In the genomic region with DNA sequence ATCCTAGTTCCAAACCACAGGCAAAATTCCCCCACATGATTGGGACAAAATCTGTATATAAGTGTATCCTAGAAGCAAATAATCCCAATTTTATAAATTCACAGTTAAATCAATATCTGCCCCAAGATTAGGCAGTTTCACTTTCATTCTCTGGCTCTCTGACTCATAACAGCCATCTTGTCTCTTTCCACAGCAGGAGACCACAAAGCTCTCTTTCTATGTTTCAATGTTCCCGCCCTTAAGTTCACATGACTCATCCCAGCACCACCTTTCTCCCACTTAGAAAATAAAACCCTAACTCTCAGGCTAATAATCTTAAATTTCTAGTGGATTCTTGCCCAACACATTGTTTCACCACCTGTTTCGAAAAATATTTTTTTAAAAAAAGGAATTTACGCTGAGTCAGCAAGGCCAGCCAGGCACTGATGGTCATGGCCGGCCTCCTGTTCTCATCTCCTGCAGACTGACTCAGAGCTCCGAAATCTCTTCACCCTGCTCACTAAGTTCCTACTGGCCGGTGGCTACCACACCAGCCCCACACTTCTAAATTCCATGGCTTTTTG, we compare ENCODE assay signal across 35 mouse cellular contexts.
A peak's percentile ranks its signal among the peaks of the same experiment; 100 is the strongest.
DNase-seq lines count a peak whose midpoint lies in the region; ATAC-seq and TF ChIP-seq lines count a peak whose summit lies in the region.
"Had no signal": no experiment of that assay in that cellular context is flagged by ENCODE, and none has a peak within 500 bp of the region (broad histone marks: within the 10 kb centered on the region; RNA-seq: fewer than 3 reads in every experiment).

No protein-coding gene starts in this region.

- ATAC-seq in midbrain, embryonic 11.5 days (ENCODE audit: low FRiP score), result no peak
- ATAC-seq in midbrain, embryonic 16.5 days, result no peak
- ATAC-seq in megakaryocyte progenitor cell, adult 5-6 weeks (replicated peaks; ENCODE audit: poor library complexity), result 0 out of 2 replicates have a peak, but pooled peaks have one; percentile 34
- ATAC-seq: forebrain, embryonic 15.5 days; hindbrain, postnatal 0 days; intestine, postnatal 0 days had no signal

- H3K4me1 ChIP-seq in midbrain, embryonic 11.5 days (ENCODE audit: control insufficient read depth, insufficient read depth, low read length), result no peaks in the 10 kb centered on the region
- no peaks in the 10 kb centered on the region for H3K4me1 ChIP-seq in midbrain, embryonic 16.5 days (ENCODE audit: control insufficient read depth, insufficient read depth, low read length)
- no peaks in the 10 kb centered on the region for H3K4me1 ChIP-seq in ES-E14 (ENCODE audit: control insufficient read depth in 2 of 2, insufficient read depth in 2 of 2, low read length in 2 of 2, poor library complexity in 1 of 2)
- H3K4me1 ChIP-seq: embryonic facial prominence, embryonic 12.5 days; forebrain, embryonic 10.5 days; forebrain, embryonic 15.5 days; heart, embryonic 13.5 days; hindbrain, embryonic 10.5 days; limb, embryonic 15.5 days; midbrain, embryonic 10.5 days; neural tube, embryonic 12.5 days had no signal

- DNase-seq in midbrain, embryonic 11.5 days (ENCODE audit: low spot score, missing footprints), result peak; percentile 70
- DNase-seq in ES-E14 (ENCODE audit: low read depth, low spot score), result no peak
- peak; percentile 12 for DNase-seq in adipocyte (ENCODE audit: low spot score)
- DNase-seq in adrenal gland, adult (ENCODE audit: inconsistent age in 2 of 2, low spot score in 1 of 2), result no peak
- no peak for DNase-seq in heart, adult 11 months
- no peak for DNase-seq in right cerebral cortex, adult 18-20 months
- DNase-seq: adrenal gland, adult 8-10 months; cerebellum, adult 11 months; cerebellum, adult 9-11 months; embryo, embryonic 11 days; gastrocnemius, postnatal 36 days; heart, postnatal 10 days; kidney, adult 9 months; kidney, postnatal 10 days; left cerebral cortex, postnatal 4 days; lung, adult 2 months; lung, postnatal 10 days; right cerebral cortex, postnatal 4 days; thymus, adult 18-20 months; thymus, postnatal 25 days had no signal

- H3K9ac ChIP-seq in midbrain, embryonic 11.5 days (ENCODE audit: low read length), result no peak overlapping the region
- no peak overlapping the region for H3K9ac ChIP-seq in midbrain, embryonic 16.5 days (ENCODE audit: low read depth, low read length)
- no peak overlapping the region for H3K9ac ChIP-seq in ES-E14 (ENCODE audit: insufficient read depth, low read depth, low read length, poor library complexity, severe bottlenecking)
- H3K9ac ChIP-seq: embryonic facial prominence, embryonic 12.5 days; forebrain, embryonic 15.5 days; heart, embryonic 13.5 days; limb, embryonic 15.5 days; liver, embryonic 14.5 days; neural tube, embryonic 12.5 days had no signal

- no peak overlapping the region for H3K4me2 ChIP-seq in midbrain, embryonic 11.5 days
- no peak overlapping the region for H3K4me2 ChIP-seq in midbrain, embryonic 16.5 days (ENCODE audit: low read length)
- H3K4me2 ChIP-seq: embryonic facial prominence, embryonic 12.5 days; forebrain, embryonic 15.5 days; heart, embryonic 13.5 days; limb, embryonic 15.5 days; neural tube, embryonic 12.5 days had no signal

- 91% methylated on average over 6 of the region's 6 CpGs for WGBS in midbrain, embryonic 11.5 days
- 94% methylated on average over 6 of the region's 6 CpGs for WGBS in midbrain, embryonic 16.5 days

- in situ Hi-C loops in ES-E14 (cut with MboI; ENCODE audit: low sequenced_read_pairs in 2 of 2, unreplicated experiment in 2 of 2), result no loop called here

- H3K27me3 ChIP-seq in midbrain, embryonic 11.5 days (ENCODE audit: control insufficient read depth, insufficient read depth, low read length), result no peaks in the 10 kb centered on the region
- no peaks in the 10 kb centered on the region for H3K27me3 ChIP-seq in midbrain, embryonic 16.5 days (ENCODE audit: control insufficient read depth, insufficient read depth, low read depth, low read length)
- H3K27me3 ChIP-seq: embryonic facial prominence, embryonic 12.5 days; forebrain, embryonic 15.5 days; heart, embryonic 13.5 days; limb, embryonic 15.5 days; neural tube, embryonic 12.5 days had no signal

- H3K36me3 ChIP-seq in midbrain, embryonic 11.5 days (ENCODE audit: control insufficient read depth, insufficient read depth, low read length), result no peaks in the 10 kb centered on the region
- H3K36me3 ChIP-seq in midbrain, embryonic 16.5 days (ENCODE audit: control insufficient read depth, insufficient read depth, low read length), result no peaks in the 10 kb centered on the region
- no peaks in the 10 kb centered on the region for H3K36me3 ChIP-seq in ES-E14 (ENCODE audit: control insufficient read depth, insufficient read depth, low read length, poor library complexity, severe bottlenecking)
- H3K36me3 ChIP-seq: embryonic facial prominence, embryonic 12.5 days; forebrain, embryonic 10.5 days; forebrain, embryonic 15.5 days; heart, embryonic 13.5 days; hindbrain, embryonic 10.5 days; limb, embryonic 15.5 days; midbrain, embryonic 10.5 days; neural tube, embryonic 12.5 days had no signal

- no peak overlapping the region for H3K4me3 ChIP-seq in midbrain, embryonic 11.5 days (ENCODE audit: low read depth, low read length)
- no peak overlapping the region for H3K4me3 ChIP-seq in midbrain, embryonic 16.5 days (ENCODE audit: low read depth, low read length)
- no peak overlapping the region for H3K4me3 ChIP-seq in ES-E14 (ENCODE audit: insufficient read depth in 1 of 2, low read depth in 1 of 2, low read length in 2 of 2, poor library complexity in 1 of 2, severe bottlenecking in 1 of 2)
- H3K4me3 ChIP-seq: embryonic facial prominence, embryonic 12.5 days; forebrain, embryonic 10.5 days; forebrain, embryonic 15.5 days; heart, embryonic 13.5 days; hindbrain, embryonic 10.5 days; limb, embryonic 15.5 days; midbrain, embryonic 10.5 days; myocyte; neural tube, embryonic 12.5 days had no signal

- no peak overlapping the region for H3K27ac ChIP-seq in midbrain, embryonic 11.5 days (ENCODE audit: low read depth, low read length)
- H3K27ac ChIP-seq in midbrain, embryonic 16.5 days (ENCODE audit: low read length), result no peak overlapping the region
- H3K27ac ChIP-seq in ES-E14 (ENCODE audit: insufficient read depth, low read depth, low read length, poor library complexity, severe bottlenecking), result no peak overlapping the region
- H3K27ac ChIP-seq: embryonic facial prominence, embryonic 12.5 days; forebrain, embryonic 10.5 days; forebrain, embryonic 15.5 days; heart, embryonic 13.5 days; hindbrain, embryonic 10.5 days; hindbrain, postnatal 0 days; limb, embryonic 15.5 days; liver, embryonic 14.5 days; midbrain, embryonic 10.5 days; neural tube, embryonic 12.5 days; stomach, postnatal 0 days had no signal

- H3K9me3 ChIP-seq in midbrain, embryonic 11.5 days (ENCODE audit: control insufficient read depth, low read length), result no peaks in the 10 kb centered on the region
- H3K9me3 ChIP-seq in midbrain, embryonic 16.5 days (replicated peaks; ENCODE audit: control insufficient read depth, low read length, poor library complexity, severe bottlenecking), result no peaks in the 10 kb centered on the region; the same call in 1 of the 2 replicates
- H3K9me3 ChIP-seq in ES-E14 (ENCODE audit: control insufficient read depth, insufficient read depth, low read depth, low read length), result no peaks in the 10 kb centered on the region
- H3K9me3 ChIP-seq: embryonic facial prominence, embryonic 12.5 days; forebrain, embryonic 10.5 days; forebrain, embryonic 15.5 days; heart, embryonic 13.5 days; hindbrain, embryonic 10.5 days; limb, embryonic 15.5 days; midbrain, embryonic 10.5 days; neural tube, embryonic 12.5 days had no signal

TF ChIP-seq in ES-E14, 5 proteins besides CTCF, POLR2A, EP300 and RAD21:
- TF ChIP-seq MAFK (IDR thresholded peaks at IDR 0.05; ENCODE audit: insufficient read depth, low read depth, low read length) (peak; percentile 95), ZNF384 (IDR thresholded peaks at IDR 0.05; ENCODE audit: low read depth, low read length) (no peak)

Comparison
In these comparisons a context has a peak if more than half of its experiments do, and no peak if none do; other contexts are left out.
1. DNase-seq: peak in midbrain, embryonic 11.5 days (single experiment) and adipocyte (single experiment); none in ES-E14 (single experiment), adrenal gland, adult (0 of 2), heart, adult 11 months (single experiment) and right cerebral cortex, adult 18-20 months (single experiment).